Mouse (Mus musculus) frontal cortex, adult (tissue): ENCODE results near the gene Timd4.

Experiments used
- ATAC-seq: cut with Nextera tagmentation; 2 replicates; pipeline ENCODE4 v1.9.2; 2017; ENCODE audit warnings: mild to moderate bottlenecking, moderate library complexity, mixed read lengths; ENCODE audit not compliant: low TSS enrichment

Gene Timd4

DNA sequence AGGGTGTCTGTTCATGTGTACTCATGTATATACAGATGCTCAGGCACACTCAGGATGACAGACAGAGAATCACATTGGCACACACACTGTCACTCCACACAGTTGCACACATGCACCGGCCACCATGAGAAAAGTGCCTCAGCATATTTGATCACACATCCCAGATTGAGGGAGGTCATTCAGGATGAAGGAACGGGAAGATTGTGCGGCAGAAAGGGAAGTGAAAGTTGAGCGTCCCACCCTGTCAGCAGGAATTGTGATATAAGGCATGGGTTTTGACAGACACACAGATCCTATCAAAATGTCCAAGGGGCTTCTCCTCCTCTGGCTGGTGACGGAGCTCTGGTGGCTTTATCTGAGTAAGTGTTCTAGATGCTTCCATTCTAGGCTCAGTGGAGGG is at the start of gene Timd4:
Gene Timd4, plus strand, starts transcription at position 290 of the 400 bp plus-strand sequence.
- ATAC-seq = no peak

DNA sequence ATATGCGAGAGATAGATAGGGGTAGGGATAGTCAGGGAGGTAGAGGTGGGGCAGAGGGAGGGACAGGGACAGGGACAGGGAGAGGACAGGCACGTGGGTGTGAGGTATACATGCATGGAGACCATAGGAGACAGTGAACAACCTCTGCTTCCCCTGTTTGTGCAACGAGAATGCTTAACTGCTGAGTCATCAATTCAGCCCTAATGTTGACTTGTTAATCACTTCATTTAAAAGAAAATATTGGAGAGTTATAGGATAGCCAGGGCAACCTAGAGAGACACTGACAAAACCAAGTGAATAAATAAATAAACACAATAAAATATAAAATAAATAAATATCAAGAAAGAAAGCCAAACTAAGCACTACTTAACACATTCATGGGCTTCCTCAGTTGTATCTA is 33.7 kb upstream of the Timd4 start:
- ATAC-seq = no peak

DNA sequence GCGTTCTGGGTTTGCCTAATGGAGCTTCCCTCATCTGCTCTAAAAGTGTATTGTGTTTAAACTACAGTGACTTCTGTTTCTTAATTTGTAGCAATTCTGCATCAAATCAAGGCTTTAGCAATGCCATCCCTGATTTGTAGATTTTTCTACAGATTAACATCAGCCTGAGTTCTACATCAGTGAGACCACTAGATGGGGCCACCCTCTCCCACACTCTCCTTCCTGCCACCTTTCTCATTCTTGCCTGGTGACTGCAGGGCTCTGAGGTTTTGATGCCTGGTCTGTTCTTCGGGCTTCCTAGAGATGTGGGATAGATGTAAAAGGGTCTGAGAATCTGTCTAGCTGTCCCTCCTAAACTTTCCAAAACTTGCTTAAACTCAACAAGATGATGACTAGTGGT is 30.8 kb upstream of the Timd4 start:
- ATAC-seq = no peak

DNA sequence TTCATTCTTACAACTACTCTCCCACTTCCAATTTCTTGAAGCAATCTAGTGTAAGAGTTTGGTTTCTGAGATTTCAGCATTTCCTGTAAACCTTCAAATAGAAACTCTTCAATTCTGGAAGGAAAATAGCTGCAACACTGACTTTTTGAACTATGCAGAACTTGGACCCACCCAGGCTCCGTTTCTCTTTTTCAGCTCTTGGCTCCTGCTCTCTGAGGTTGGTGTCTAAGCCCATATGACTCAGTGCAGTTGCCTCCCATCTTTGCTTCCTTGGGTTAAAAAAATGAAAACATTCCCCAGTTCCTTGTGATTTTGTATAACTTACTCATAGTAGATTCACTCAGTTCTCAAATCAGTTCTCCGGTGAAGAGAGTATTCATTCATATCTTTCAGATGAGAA is 6.2 kb upstream of the Timd4 start:
- no peak for ATAC-seq

DNA sequence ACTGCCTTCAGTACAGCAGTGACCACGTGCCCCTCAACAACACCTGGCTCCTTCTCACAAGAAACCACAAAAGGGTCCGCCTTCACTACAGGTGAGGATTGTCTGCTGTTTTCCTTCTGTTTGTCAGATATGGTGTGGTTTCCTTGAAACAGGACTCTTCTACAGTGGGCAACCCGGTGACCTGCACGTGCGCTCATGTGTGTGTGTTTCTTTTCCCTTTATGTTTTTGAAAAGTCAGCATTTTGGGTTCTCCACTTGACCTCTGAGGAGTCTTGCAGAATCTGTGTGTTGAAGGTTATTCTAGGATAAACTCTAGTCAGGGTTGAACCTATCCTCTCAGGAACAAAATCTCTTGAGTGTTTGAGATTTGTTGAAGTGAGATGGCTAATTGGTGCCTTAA is 7.1 kb downstream of the Timd4 start:
- no peak for ATAC-seq

DNA sequence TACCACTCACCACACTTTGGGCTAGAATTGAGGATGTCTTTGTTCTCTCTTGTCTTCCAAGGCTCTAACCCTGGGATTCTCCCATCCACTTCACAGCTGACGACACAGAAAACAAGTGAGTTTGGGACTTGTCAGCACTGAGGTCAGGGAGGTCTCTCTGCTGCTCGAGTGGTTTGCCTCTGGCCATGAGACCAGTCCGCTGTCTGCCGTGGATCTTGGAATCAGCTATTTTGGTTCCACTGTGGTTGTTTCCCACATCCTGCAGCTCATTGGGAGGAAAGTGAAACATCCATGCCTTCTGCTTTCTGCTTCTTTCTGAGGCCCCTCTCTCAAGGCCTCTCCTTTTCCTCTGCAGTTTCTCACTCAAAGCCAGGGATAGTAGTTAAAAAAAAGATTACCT is 9.3 kb downstream of the Timd4 start:
- no peak for ATAC-seq

DNA sequence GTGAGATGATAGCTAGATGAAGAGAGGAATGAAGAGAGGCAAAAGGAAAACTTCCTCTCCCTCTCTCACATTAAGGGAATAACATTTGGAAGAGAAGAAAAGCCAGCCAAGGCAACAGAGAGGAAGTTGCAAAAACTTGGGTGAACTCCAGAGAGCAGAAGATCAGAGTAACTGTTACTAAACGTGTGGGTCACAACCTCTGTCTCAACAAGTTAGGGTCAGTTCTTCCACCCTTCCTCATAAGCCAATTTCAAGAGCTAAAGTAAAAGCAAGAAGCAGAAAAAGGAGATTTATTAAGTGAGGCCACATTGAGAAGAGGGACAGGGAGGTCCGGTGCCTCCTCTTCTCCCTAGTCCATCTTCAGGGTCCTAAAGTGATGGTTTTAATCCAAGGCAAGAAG is 19.7 kb downstream of the Timd4 start:
- no peak for ATAC-seq

DNA sequence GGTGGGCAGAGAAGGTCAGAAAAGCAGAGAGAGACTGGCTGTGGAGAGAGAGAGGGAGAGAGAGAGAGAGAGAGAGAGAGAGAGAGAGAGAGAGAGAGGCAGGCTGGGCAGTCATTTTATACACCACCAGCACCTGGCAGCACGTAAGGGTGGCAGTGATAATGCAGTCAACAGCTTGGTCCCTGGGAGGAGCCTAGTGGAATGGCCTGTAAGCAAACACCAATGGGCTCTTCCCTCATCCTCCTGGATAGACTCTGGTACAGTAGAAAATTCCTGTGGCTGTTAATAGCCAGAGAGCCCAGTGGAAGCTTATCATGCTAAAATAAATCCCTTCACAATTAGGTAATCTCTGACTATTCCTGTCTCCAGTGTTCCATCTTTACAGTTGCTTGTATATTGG is 24.5 kb downstream of the Timd4 start:
- ATAC-seq = no peak

DNA sequence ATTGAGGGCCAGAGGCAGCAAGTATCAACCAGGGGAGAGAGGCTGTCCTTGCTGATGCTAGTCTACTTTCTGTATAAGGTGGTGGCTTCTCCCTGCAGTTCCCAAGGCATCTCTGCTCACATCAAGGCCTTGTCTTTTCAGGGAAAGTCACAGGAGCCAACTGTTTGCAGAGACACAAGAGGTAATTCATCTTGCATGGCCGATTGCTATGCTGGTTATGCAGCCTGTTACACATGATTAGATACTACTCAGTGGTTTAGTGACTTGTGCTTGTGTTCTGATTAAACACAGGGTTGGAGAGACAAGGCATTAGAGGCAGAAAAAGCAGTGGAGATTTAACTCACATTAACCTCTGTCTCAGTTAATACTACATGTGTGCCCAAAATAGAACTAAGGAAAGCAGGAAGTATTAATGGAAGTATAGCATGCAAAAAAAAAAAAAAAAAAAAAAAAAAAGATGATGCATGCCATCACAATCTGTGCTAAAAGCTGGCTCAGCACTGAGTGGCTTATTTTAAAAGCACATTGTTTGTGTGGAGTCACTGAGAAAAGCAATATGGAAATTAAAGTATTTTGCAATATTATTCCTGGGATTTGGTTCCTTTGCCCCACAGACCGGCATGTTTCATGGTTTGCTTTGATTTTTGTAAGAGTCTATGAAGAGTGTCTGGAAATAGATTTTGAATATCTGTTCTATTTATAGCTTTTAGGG is 31.6 kb downstream of the Timd4 start:
- ATAC-seq = no peak

DNA sequence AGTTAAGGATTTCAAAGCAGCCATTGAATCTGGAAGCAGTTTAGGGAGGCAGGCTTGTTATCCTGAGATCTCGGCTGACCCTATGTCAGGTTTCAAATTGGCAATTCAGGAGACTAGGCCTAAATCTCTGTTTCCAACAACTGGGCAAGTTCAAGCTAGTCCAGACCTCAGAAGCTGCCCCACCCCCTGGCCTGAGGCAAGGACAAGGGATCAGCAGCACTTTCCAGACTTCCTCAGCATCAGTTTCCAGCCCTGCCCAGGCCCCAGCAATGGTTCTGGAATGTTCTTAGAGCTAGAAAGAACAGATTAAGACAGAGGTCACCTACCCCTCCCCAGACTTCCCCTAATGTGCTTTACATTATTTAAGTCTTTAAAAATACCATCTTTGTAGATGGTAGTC is 36.1 kb downstream of the Timd4 start:
- no peak for ATAC-seq

DNA sequence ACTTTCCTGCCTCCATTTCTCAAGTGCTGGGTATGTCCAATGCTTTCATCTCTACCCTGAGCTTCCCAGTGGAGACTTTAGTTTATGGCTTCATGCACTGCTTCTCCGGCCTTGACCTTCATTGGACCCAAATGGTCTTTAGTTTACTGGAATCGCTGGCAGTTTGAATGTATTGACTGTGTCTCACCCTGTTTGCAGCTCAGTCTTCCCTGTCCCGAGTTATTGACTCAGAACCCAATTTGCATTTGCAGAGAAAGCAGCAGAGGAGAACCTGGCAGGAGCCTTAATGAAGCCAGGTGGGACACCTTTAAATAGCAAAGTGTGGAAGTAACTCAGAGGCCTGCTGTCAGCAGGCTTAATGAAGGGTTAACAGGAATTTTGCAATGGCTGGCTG is 37.2 kb downstream of the Timd4 start:
- ATAC-seq = no peak

DNA sequence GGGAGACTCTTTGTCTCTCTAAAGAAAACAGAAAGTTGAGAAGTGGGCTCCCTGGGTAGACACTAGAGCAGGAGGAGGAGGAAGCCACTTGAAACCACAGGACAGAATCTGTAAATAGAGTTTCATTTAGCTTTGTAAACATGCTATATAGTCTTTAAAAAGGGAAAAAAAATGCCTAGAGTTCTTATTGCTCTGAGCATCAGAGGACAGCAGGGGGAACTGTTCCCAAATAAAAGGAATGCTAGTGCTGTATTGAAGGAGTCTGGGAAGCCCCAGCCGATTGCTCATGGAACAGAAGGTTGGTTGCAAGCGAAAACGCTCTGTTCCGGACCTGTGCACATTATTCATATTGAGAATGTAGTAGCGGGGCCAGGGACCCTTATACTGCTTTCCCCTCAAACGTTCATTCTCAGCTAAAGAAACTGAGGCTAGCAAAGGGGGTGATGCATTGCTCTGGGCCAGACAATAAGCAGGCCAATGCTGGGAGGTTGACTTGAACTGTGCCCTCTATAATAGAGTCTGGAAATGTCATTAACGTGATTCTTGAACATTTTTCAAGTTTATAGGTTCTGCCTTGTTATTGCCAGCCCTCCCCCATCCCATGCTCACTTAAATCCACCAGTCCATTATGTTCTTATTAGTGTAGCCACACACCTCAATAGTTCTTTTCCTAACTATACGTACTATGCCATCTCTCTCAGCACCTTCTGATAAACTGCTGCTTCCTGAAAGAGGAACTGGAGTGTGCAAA is 37.8 kb downstream of the Timd4 start:
- peak; percentile 76 for ATAC-seq

DNA sequence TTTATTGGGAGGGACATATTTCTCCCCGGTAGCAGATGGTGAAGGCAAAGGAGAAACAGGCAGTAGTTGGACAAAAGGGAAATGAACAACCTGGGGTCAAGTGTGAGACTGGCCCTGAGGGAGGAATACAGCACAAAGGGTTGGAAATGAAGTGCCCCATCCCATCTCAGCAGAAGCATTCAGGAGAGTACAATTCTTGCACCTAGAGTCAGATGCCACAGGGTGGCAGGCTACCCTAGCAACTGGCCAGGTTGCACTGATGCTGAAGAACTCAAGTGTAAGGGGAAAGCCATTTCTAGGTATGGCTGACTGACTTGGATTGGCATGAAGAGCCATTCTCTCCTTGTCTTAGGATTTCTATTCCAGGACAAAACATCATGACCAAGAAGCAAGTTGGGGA is 54.2 kb downstream of the Timd4 start:
- peak; percentile 94 for ATAC-seq

DNA sequence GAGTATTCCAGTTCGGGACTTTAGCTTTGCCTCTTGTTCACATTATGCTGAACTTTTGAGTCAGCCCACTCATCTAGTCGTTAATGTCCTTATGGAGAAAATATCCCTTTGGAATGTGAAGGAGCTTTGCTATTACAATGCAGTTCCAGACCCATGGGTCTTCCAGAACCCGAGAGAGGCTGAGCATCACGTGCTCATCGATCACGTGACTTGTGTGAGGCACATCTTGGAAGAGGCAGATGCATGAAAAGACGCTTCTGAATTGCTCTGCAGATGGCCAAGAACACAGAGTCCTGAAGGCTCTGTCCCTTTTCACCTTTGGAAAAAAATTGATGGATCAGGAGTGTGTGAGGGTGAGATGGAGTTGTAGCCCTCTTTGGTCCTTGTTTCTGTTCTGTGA is 58.0 kb downstream of the Timd4 start:
- ATAC-seq = no peak

DNA sequence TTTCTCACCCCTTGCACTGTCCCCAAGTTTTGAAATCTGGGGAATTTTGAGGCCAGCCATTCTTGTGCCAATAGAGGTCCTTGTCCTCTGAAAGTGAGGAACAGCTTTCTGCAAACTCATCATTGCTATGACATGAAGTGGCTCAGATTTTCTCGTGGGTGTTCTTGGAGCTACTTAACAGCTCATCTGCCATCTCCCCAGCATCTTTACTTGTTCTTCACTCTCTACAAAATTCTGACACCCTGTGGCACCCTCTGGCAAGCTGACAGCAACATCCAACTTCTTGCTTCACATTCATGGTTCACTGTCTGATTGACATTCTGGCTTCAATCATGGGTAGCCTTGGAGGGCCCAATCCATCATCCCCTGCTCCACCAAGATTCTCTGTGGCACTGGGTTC is 65.2 kb downstream of the Timd4 start:
- ATAC-seq = peak; percentile 67

DNA sequence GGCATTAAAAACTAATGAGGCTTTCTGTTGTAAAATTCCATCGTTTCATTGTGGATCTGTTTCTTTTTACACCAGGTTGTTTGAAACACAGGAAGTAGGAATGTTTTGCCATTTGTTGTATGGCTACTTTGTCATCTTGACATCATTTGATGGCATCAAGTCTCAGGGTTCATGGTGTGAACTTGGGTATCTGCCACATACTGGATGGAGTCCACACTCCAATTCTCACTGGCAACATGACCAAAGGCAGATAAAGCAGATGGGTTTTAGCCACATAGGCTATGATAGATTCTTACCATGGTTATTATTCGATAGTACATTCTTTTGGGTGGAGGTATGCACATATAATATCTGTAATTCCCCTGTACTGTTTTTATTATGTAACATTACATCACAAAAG is 71.9 kb downstream of the Timd4 start:
- no peak for ATAC-seq

DNA sequence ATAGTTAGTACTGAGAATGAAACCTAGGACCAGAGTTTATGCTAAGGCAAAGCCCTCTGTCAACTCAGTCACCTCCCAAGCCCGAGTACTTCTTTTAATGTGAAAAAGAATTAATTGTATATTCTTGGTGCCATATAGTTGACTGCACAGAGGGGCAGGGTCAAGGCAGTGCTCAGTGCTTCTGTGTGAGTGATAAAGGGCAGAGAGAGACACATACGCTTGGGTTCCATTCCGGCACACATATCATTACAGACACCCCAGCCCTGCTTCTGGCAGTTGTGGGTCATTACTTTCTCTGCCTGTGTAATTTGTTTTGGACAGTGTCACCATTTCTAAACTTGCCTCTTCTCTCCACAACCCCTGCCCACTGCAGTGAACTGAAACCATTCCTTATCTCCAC is 78.5 kb downstream of the Timd4 start:
- no peak for ATAC-seq
